Mouse (Mus musculus) hindbrain, embryonic 11.5 days (tissue): ENCODE results near the gene Rilp. TPM values are rescaled to one million over a fixed set of nuclear protein-coding genes. Genes with fewer than 3 reads are reported as not detected.
A peak's percentile ranks its signal among the peaks of the same experiment; 100 is the strongest.

Experiments used
- ATAC-seq: fragments of 200-750 bp; cut with Nextera tagmentation; 2 replicates; pipeline ENCODE4 v1.8.0; 2017; ENCODE audit warnings: mild to moderate bottlenecking, moderate TSS enrichment, moderate library complexity; ENCODE audit not compliant: low FRiP score
- DNase-seq: peaks from one replicate; pipeline ENCODE4 v3.0.0-alpha.2; 2015; ENCODE audit warnings: low spot score
- H3K27ac ChIP-seq: fragments of 300-500 bp; sonication (generic); 2 replicates; pipeline ENCODE4 v1.5.1; 2014; ENCODE audit warnings: mild to moderate bottlenecking, low read depth, low read length
- H3K27me3 ChIP-seq: fragments of 300-500 bp; sonication (generic); 2 replicates; pipeline ENCODE4 v1.6.1; 2014; ENCODE audit warnings: mild to moderate bottlenecking, low read length, moderate library complexity, mixed read lengths; ENCODE audit not compliant: control insufficient read depth, insufficient read depth
- H3K36me3 ChIP-seq: fragments of 300-500 bp; sonication (generic); 2 replicates; pipeline ENCODE4 v1.6.1; 2014; ENCODE audit warnings: mild to moderate bottlenecking, low read length, moderate library complexity, mixed read lengths; ENCODE audit not compliant: control insufficient read depth, insufficient read depth
- H3K4me1 ChIP-seq: fragments of 300-500 bp; sonication (generic); replicated peaks from 2 replicates; pipeline ENCODE4 v1.6.1; 2014; ENCODE audit warnings: low read length, mixed read lengths; ENCODE audit not compliant: control insufficient read depth, insufficient read depth
- H3K4me2 ChIP-seq: fragments of 300-500 bp; sonication (generic); replicated peaks from 2 replicates; pipeline ENCODE4 v1.6.1; 2014; ENCODE audit warnings: mild to moderate bottlenecking, low read depth, low read length
- H3K4me3 ChIP-seq: fragments of 300-500 bp; sonication (generic); 2 replicates; pipeline ENCODE4 v1.5.1; 2014; ENCODE audit warnings: low read depth, low read length
- H3K9ac ChIP-seq: fragments of 300-500 bp; sonication (generic); 2 replicates; pipeline ENCODE4 v1.6.1; 2014; ENCODE audit warnings: low read depth, low read length
- H3K9me3 ChIP-seq: fragments of 300-500 bp; sonication (generic); 2 replicates; pipeline ENCODE4 v1.6.1; 2016; ENCODE audit warnings: low read length; ENCODE audit not compliant: control insufficient read depth
- WGBS: fragments of 180-500 bp; shearing (Covaris S2); extraction: QIAGEN DNeasy Blood & Tissue Kit; methylation state at CpG from one replicate; pipeline ENCODE4 v1.1.7; 2014; 5-methylcytosine and 5-hydroxymethylcytosine counted together
- polyA plus RNA-seq: library from polyadenylated mRNA; unstranded; fragments of >200 nt; fragmentation: Nextera tagmentation; extraction: Ambion mirVana; gene quantifications from 2 replicates; pipeline ENCODE4 v1.2.1, GENCODE M21; 2014

Gene Rilp
- polyA plus RNA-seq, result 0.63 and 0.66 TPM in 2 replicates

- H3K27me3 ChIP-seq, result no peaks in the 10 kb centered on the region
- 3% methylated on average over 42 of the region's 43 CpGs for WGBS
- peak within 1 kb of the TSS; percentile 57 for H3K9ac ChIP-seq
- H3K4me1 ChIP-seq, result peaks cover 4% of the 10 kb centered on the region; the same call in 1 of the 2 replicates
- ATAC-seq (peak; percentile 90), DNase-seq (peak; percentile 74)
- H3K27ac ChIP-seq, result peak within 1 kb of the TSS; percentile 56; the same call in 1 of the 2 replicates
- H3K36me3 ChIP-seq, result peaks cover 20% of the 10 kb centered on the region
- H3K9me3 ChIP-seq, result no peaks in the 10 kb centered on the region
- H3K4me3 ChIP-seq, result peak within 1 kb of the TSS; percentile 39
- peak within 1 kb of the TSS; percentile 76 for H3K4me2 ChIP-seq
Observed at GRCm38 (mm10) chr11:75509741-75510626, at the start of gene Rilp. Rilp (plus strand) TSS chr11:75510094.

GRCm38 (mm10) chr11:75460103-75460843 is 49.6 kb upstream of the Rilp start:
- Histone ChIP-seq H3K9me3 (no peaks in the 10 kb centered on the region), H3K9ac (peak overlapping the region; percentile 46), H3K4me1 (peaks cover 10% of the 10 kb centered on the region), H3K27ac (peak overlapping the region; percentile 82), H3K36me3 (no peaks in the 10 kb centered on the region), H3K27me3 (no peaks in the 10 kb centered on the region), H3K4me3 (peak overlapping the region; percentile 68), H3K4me2 (peak overlapping the region; percentile 57)
- DNase-seq (peak; percentile 88), ATAC-seq (peak; percentile 25; the same call in 1 of the 2 replicates)
- 3% methylated on average over 19 of the region's 19 CpGs for WGBS

GRCm38 (mm10) chr11:75460844-75461742 is 48.8 kb upstream of the Rilp start, which contains the start of gene Tlcd2:
Tlcd2 (plus strand) TSS chr11:75461715.
- under 1% methylated on average over 46 of the region's 46 CpGs for WGBS
- Histone ChIP-seq H3K27ac (peak within 1 kb of the TSS; percentile 82), H3K36me3 (no peaks in the 10 kb centered on the region), H3K27me3 (no peaks in the 10 kb centered on the region), H3K4me1 (peaks cover 10% of the 10 kb centered on the region), H3K4me3 (peak within 1 kb of the TSS; percentile 68), H3K4me2 (peak within 1 kb of the TSS; percentile 67), H3K9ac (peak within 1 kb of the TSS; percentile 67), H3K9me3 (no peaks in the 10 kb centered on the region)
- peak; percentile 99 for DNase-seq
- peak; percentile 96 for ATAC-seq

- H3K4me3 ChIP-seq, result peak overlapping the region; percentile 68
- DNase-seq, result no peak
- WGBS, result under 1% methylated on average over 29 of the region's 30 CpGs
- peak overlapping the region; percentile 67 for H3K9ac ChIP-seq
- peak overlapping the region; percentile 67 for H3K4me2 ChIP-seq
- H3K27ac ChIP-seq, result peak overlapping the region; percentile 43
- H3K9me3 ChIP-seq, result no peaks in the 10 kb centered on the region
- no peaks in the 10 kb centered on the region for H3K36me3 ChIP-seq
- peak; percentile 62 for ATAC-seq
- H3K4me1 ChIP-seq, result peaks cover 10% of the 10 kb centered on the region
- H3K27me3 ChIP-seq, result no peaks in the 10 kb centered on the region
Observed at GRCm38 (mm10) chr11:75461743-75462252, 48.1 kb upstream of the Rilp start.

GRCm38 (mm10) chr11:75462253-75462783 is 47.6 kb upstream of the Rilp start:
- H3K9ac ChIP-seq, result peak overlapping the region; percentile 67
- no peaks in the 10 kb centered on the region for H3K27me3 ChIP-seq
- no peaks in the 10 kb centered on the region for H3K36me3 ChIP-seq
- 2% methylated on average over 15 of the region's 16 CpGs for WGBS
- H3K4me1 ChIP-seq, result peaks cover 10% of the 10 kb centered on the region
- H3K4me3 ChIP-seq, result peak overlapping the region; percentile 68
- peak; percentile 15 for DNase-seq
- ATAC-seq, result no peak
- no peaks in the 10 kb centered on the region for H3K9me3 ChIP-seq
- peak overlapping the region; percentile 67 for H3K4me2 ChIP-seq
- H3K27ac ChIP-seq, result no peak overlapping the region; the same call in 1 of the 2 replicates

GRCm38 (mm10) chr11:75462865-75463336 is 47.0 kb upstream of the Rilp start:
- Histone ChIP-seq H3K4me3 (peak overlapping the region; percentile 68), H3K27ac (no peak overlapping the region), H3K27me3 (no peaks in the 10 kb centered on the region), H3K4me2 (peak overlapping the region; percentile 67), H3K9me3 (no peaks in the 10 kb centered on the region), H3K4me1 (peaks cover 10% of the 10 kb centered on the region), H3K36me3 (no peaks in the 10 kb centered on the region), H3K9ac (no peak overlapping the region)
- ATAC-seq (no peak), DNase-seq (peak; percentile 77)
- 6% methylated on average over 9 of the region's 9 CpGs for WGBS

- Histone ChIP-seq H3K4me2 (no peak overlapping the region), H3K9me3 (no peaks in the 10 kb centered on the region), H3K4me3 (no peak overlapping the region), H3K27me3 (no peaks in the 10 kb centered on the region), H3K4me1 (peaks cover 10% of the 10 kb centered on the region), H3K27ac (no peak overlapping the region), H3K9ac (no peak overlapping the region), H3K36me3 (no peaks in the 10 kb centered on the region)
- 64% methylated on average over 4 of the region's 4 CpGs for WGBS
- no peak for ATAC-seq
- DNase-seq, result no peak
Observed at GRCm38 (mm10) chr11:75463624-75464023, 46.3 kb upstream of the Rilp start.
